Mouse (Mus musculus): ENCODE results near the gene Vmn2r58.
"Not testable (repeated sequence)": the region's sequence is repeated elsewhere in the genome, so short reads cannot be mapped to it uniquely, and the experiment has no call there.

Gene Vmn2r58

GRCm38 (mm10) chr7:41872612-41873011 lies at the start of gene Vmn2r58:
Gene Vmn2r58 (minus strand): TSS chr7:41872712.
- DNase-seq (ENCODE audit: low spot score): not testable (repeated sequence)
